Mouse (Mus musculus) adrenal gland, postnatal 25 days (tissue): ENCODE results near the gene Pptc7. TPM values are rescaled to one million over a fixed set of nuclear protein-coding genes. Genes with fewer than 3 reads are reported as not detected.

Source experiments
- DNase-seq: peaks from one replicate; pipeline ENCODE4 v3.0.0; 2021; ENCODE audit warnings: mixed read lengths
- long read RNA-seq: library from polyadenylated mRNA; stranded (forward); transcript quantifications from one replicate; pipeline ENCODE4 v2.0.0, GENCODE M21; 2021
- total RNA-seq: library from RNA; stranded (reverse); gene quantifications from 2 replicates; pipeline ENCODE4 v1.2.3, GENCODE M21; 2021

The Pptc7 gene
- 48.2 and 52.6 TPM in 2 replicates for total RNA-seq
- long read RNA-seq, full-length matches to known transcripts, result 17 of 38 reads
- long read RNA-seq, partial matches to known transcripts, result 0 of 38 reads
- long read RNA-seq, other reads (novel, unspliced or antisense), result 21 of 38 reads

- DNase-seq, result peak; percentile 94
Observed at GRCm38 (mm10) chr5:122284183-122285028, at the start of gene Pptc7. Pptc7 (plus strand) TSS chr5:122284365.

- DNase-seq, result no peak
Observed at GRCm38 (mm10) chr5:122235196-122235836, 48.8 kb upstream of the Pptc7 start.

- DNase-seq, result no peak
Observed at GRCm38 (mm10) chr5:122237200-122237599, 47.0 kb upstream of the Pptc7 start.

GRCm38 (mm10) chr5:122239618-122240017 lies 44.5 kb upstream of the Pptc7 start:
- no peak for DNase-seq

- DNase-seq, result no peak
Observed at GRCm38 (mm10) chr5:122240521-122240920, 43.6 kb upstream of the Pptc7 start.

- no peak for DNase-seq
Observed at GRCm38 (mm10) chr5:122240989-122241388, 43.2 kb upstream of the Pptc7 start.

GRCm38 (mm10) chr5:122242521-122243123 lies 41.5 kb upstream of the Pptc7 start:
- no peak for DNase-seq

GRCm38 (mm10) chr5:122243781-122244523 lies 40.2 kb upstream of the Pptc7 start:
- DNase-seq, result no peak

- DNase-seq, result no peak
Observed at GRCm38 (mm10) chr5:122245186-122245585, 39.0 kb upstream of the Pptc7 start.

- no peak for DNase-seq
Observed at GRCm38 (mm10) chr5:122246547-122247167, 37.5 kb upstream of the Pptc7 start.

GRCm38 (mm10) chr5:122247529-122247928 lies 36.6 kb upstream of the Pptc7 start:
- no peak for DNase-seq

- no peak for DNase-seq
Observed at GRCm38 (mm10) chr5:122247934-122248333, 36.2 kb upstream of the Pptc7 start.

- no peak for DNase-seq
Observed at GRCm38 (mm10) chr5:122249281-122249680, 34.9 kb upstream of the Pptc7 start.

- no peak for DNase-seq
Observed at GRCm38 (mm10) chr5:122251895-122252606, 32.1 kb upstream of the Pptc7 start.

GRCm38 (mm10) chr5:122258027-122258741 lies 26.0 kb upstream of the Pptc7 start:
- DNase-seq, result no peak

GRCm38 (mm10) chr5:122262104-122262503 lies 22.1 kb upstream of the Pptc7 start:
- no peak for DNase-seq

GRCm38 (mm10) chr5:122263933-122264905 lies 19.9 kb upstream of the Pptc7 start, which contains the start of gene Tctn1:
Tctn1 (minus strand) TSS chr5:122264460.
- DNase-seq, result peak; percentile 92

- no peak for DNase-seq
Observed at GRCm38 (mm10) chr5:122265187-122265586, 19.0 kb upstream of the Pptc7 start.

GRCm38 (mm10) chr5:122265942-122266341 lies 18.2 kb upstream of the Pptc7 start:
- DNase-seq, result no peak
